Mouse (Mus musculus) cortical plate, adult 2 months (tissue): ENCODE measurements around the gene Slc12a6.

Source experiments
- CTCF ChIP-seq: fragments of 200-500 bp; IDR thresholded peaks from 2 replicates; pipeline ENCODE4 v1.5.1; 2011; ENCODE audit warnings: mild to moderate bottlenecking, control low read depth, low read length; ENCODE audit not compliant: insufficient read depth; ENCODE audit errors: extremely low read depth
- POLR2A ChIP-seq: fragments of 200-500 bp; IDR thresholded peaks from 2 replicates; pipeline ENCODE4 v1.6.1; 2011; ENCODE audit warnings: mild to moderate bottlenecking, low read length, control low read depth; ENCODE audit not compliant: insufficient read depth; ENCODE audit errors: extremely low read depth

DNA sequence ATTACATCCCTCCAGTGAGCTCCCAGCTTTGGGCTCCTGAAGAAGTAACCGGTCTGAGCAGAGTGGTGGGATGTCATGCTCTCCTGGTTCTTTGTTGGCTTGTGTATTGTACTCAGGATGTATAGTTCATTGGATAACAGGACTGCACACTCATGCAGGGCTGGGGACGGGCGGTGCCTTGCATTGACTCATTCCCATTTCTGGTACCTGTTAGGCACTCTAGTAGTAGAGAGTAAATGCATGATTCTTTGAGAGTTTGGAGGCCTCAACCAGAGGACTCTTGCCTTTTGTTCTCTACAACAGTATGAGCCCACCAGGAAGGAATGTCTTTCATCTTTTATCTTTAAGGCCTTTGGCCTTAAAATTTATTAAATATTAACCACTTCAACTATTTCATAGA, 11.2 kb downstream of the Slc12a6 start:
- TF ChIP-seq CTCF (no peak), POLR2A (no peak)
